Mouse (Mus musculus) forebrain, embryonic 16.5 days (tissue): ENCODE measurements around the gene Thoc2. TPM values are rescaled to one million over a fixed set of nuclear protein-coding genes. Genes with fewer than 3 reads are reported as not detected.
A peak's percentile ranks its signal among the peaks of the same experiment; 100 is the strongest.

Experiments
- ATAC-seq: fragments of 200-750 bp; cut with Nextera tagmentation; 2 replicates; pipeline ENCODE4 v1.8.0; 2017; ENCODE audit warnings: mild to moderate bottlenecking, moderate library complexity
- H3K27ac ChIP-seq: fragments of 300-500 bp; sonication (generic); 2 replicates; pipeline ENCODE4 v1.5.1; 2014; ENCODE audit warnings: low read length, control low read depth
- H3K27me3 ChIP-seq: fragments of 300-500 bp; sonication (generic); replicated peaks from 2 replicates; pipeline ENCODE4 v1.6.1; 2014; ENCODE audit warnings: low read length; ENCODE audit not compliant: control insufficient read depth, insufficient read depth
- H3K36me3 ChIP-seq: fragments of 300-500 bp; sonication (generic); 2 replicates; pipeline ENCODE4 v1.6.1; 2014; ENCODE audit not compliant: control insufficient read depth, insufficient read depth
- H3K4me1 ChIP-seq: fragments of 300-500 bp; sonication (generic); replicated peaks from 2 replicates; pipeline ENCODE4 v1.6.1; 2014; ENCODE audit warnings: low read length; ENCODE audit not compliant: control insufficient read depth, insufficient read depth
- H3K4me2 ChIP-seq: fragments of 300-500 bp; sonication (generic); 2 replicates; pipeline ENCODE4 v1.6.1; 2014; ENCODE audit warnings: mild to moderate bottlenecking, low read length, control low read depth
- H3K4me3 ChIP-seq: fragments of 300-500 bp; sonication (generic); replicated peaks from 2 replicates; pipeline ENCODE4 v1.5.1; 2014; ENCODE audit warnings: mild to moderate bottlenecking, low read length, control low read depth
- H3K9ac ChIP-seq: fragments of 300-500 bp; sonication (generic); replicated peaks from 2 replicates; pipeline ENCODE4 v1.6.1; 2014; ENCODE audit warnings: low read depth, low read length, control low read depth
- H3K9me3 ChIP-seq: fragments of 300-500 bp; sonication (generic); 2 replicates; pipeline ENCODE4 v1.6.1; 2016; ENCODE audit warnings: low read length; ENCODE audit not compliant: control insufficient read depth
- WGBS: fragments of 180-500 bp; shearing (Covaris S2); extraction: QIAGEN DNeasy Blood & Tissue Kit; methylation state at CpG from one replicate; pipeline ENCODE4 v1.1.7; 2014; 5-methylcytosine and 5-hydroxymethylcytosine counted together
- microRNA-seq: library from miRNA; unstranded; fragments of <30 nt; microRNA quantifications from one replicate; pipeline ENCODE4, GENCODE M21; 2017
- polyA plus RNA-seq: library from polyadenylated mRNA; unstranded; fragments of >200 nt; fragmentation: Nextera tagmentation; extraction: Ambion mirVana; gene quantifications from 2 replicates; pipeline ENCODE4 v1.2.1, GENCODE M21; 2015

Thoc2 gene
- polyA plus RNA-seq, 1 experiment from 2014 or later: 103 TPM

DNA sequence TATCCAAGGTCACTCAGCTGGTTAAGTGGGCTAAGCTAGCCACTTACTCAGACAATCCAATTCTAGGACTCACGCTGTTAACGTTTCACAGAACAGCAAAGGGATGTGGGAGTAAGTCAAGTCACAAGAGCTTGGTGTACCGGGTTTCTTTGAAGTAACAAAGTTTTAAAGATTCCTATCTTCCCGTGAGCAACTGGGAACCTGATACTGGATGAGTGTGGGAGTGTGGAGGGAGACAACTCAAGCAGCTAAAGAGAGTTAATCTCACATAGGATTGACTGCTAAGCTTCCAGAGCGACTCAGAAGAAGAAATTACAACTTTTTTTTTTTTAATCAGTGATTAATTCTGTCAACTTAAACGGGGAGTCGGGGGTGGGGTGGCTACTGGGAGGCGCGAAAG lies 10.0 kb downstream of the Thoc2 start:
- H3K36me3 ChIP-seq: no peaks in the 10 kb centered on the region

GRCm38 (mm10) chrX:41884759-41885505 lies 35.5 kb downstream of the Thoc2 start:
- Histone ChIP-seq H3K36me3 (no peaks in the 10 kb centered on the region), H3K4me1 (no peaks in the 10 kb centered on the region), H3K4me3 (no peak overlapping the region), H3K9ac (no peak overlapping the region), H3K27me3 (no peaks in the 10 kb centered on the region), H3K9me3 (no peaks in the 10 kb centered on the region), H3K27ac (no peak overlapping the region), H3K4me2 (no peak overlapping the region)
- no peak for ATAC-seq
- 64% methylated on average over 4 of the region's 4 CpGs for WGBS

More for the DNA sequence above, 10.0 kb downstream of the Thoc2 start:
- Histone ChIP-seq H3K27me3 (no peaks in the 10 kb centered on the region), H3K9ac (no peak overlapping the region), H3K9me3 (no peaks in the 10 kb centered on the region), H3K27ac (no peak overlapping the region), H3K4me2 (peak overlapping the region; percentile 61), H3K4me1 (peaks cover 9% of the 10 kb centered on the region), H3K4me3 (peak overlapping the region; percentile 68)
- WGBS: 18% methylated on average over 9 of the region's 9 CpGs
- ATAC-seq: no peak

DNA sequence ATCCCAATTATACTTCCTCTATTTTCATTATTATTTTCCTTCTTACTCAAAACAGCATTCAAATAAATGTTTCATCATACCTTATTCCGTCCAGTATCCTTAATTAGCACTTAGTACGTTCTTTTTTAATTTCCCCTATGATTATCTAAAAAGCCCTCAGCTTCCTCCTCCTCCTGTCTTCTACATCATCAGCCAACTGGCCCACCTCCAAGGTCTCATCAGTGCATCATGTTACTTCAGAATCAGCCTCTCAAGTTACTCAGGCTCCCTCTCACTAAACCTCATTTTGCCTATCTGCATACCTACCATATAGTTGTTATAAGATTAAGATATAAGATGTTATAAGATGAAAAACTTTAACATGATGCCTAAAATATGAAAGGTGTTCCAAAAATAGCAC lies 43.9 kb downstream of the Thoc2 start:
- Histone ChIP-seq H3K4me2 (no peak overlapping the region), H3K36me3 (no peaks in the 10 kb centered on the region), H3K27me3 (no peaks in the 10 kb centered on the region), H3K4me3 (no peak overlapping the region), H3K9ac (no peak overlapping the region), H3K9me3 (no peaks in the 10 kb centered on the region), H3K4me1 (no peaks in the 10 kb centered on the region), H3K27ac (no peak overlapping the region)
- no peak for ATAC-seq
- 65% methylated on average over 2 of the region's 2 CpGs for WGBS

DNA sequence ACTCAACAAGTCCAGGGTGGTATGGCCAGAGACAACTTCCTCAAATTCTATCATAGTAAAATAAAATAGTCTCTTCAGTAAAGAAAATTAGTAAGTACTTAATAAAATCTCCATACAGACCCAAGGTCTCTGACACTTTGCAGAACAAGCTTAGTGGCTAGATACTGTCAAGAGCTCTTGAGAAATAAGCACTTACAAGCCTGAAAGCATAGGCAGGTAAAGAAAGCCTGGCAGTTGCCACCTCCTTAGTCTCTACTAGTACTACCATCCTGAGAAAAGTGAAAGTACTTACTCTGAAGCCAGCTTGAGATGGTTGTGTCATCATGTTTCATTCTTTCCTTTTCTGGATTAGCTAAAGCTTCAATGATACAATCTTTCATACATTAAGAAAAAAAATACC lies 82.7 kb downstream of the Thoc2 start:
- no peak overlapping the region for H3K27ac ChIP-seq
- H3K9me3 ChIP-seq: no peaks in the 10 kb centered on the region
- ATAC-seq: no peak
- H3K4me3 ChIP-seq: no peak overlapping the region
- H3K9ac ChIP-seq: no peak overlapping the region
- no peaks in the 10 kb centered on the region for H3K4me1 ChIP-seq
- H3K4me2 ChIP-seq: no peak overlapping the region
- H3K27me3 ChIP-seq: no peaks in the 10 kb centered on the region
- H3K36me3 ChIP-seq: no peaks in the 10 kb centered on the region

- H3K4me2 ChIP-seq: no peak overlapping the region
- H3K9ac ChIP-seq: no peak overlapping the region
- ATAC-seq: no peak
- H3K27me3 ChIP-seq: no peaks in the 10 kb centered on the region
- no peaks in the 10 kb centered on the region for H3K36me3 ChIP-seq
- H3K4me1 ChIP-seq: no peaks in the 10 kb centered on the region
- no peak overlapping the region for H3K27ac ChIP-seq
- no peak overlapping the region for H3K4me3 ChIP-seq
- H3K9me3 ChIP-seq: no peaks in the 10 kb centered on the region
These were observed 114.9 kb downstream of the Thoc2 start for GRCm38 (mm10) chrX:41805592-41805991.

DNA sequence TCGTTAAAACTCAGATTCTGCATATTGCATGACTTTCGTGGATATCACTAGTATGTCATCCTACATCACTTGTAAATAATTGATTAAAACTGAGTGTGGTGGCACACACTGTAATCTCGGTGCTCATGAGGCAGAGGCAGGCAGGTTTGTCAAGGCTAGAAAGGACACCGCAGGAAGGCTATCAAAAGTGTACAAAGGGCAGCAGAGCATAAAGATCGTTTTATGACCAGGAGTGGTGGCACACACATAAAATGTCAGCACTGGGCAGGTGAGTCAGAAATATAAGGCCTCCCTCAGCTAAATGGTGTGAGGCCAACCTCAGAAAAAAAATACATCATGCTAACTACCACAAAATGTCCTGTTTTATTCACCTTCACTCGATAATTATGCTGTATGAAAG lies 127.2 kb downstream of the Thoc2 start:
- no peak for ATAC-seq
- Histone ChIP-seq H3K4me3 (no peak overlapping the region), H3K4me1 (no peaks in the 10 kb centered on the region), H3K9me3 (no peaks in the 10 kb centered on the region), H3K27ac (no peak overlapping the region), H3K9ac (no peak overlapping the region), H3K27me3 (no peaks in the 10 kb centered on the region), H3K36me3 (no peaks in the 10 kb centered on the region; the same call in 1 of the 2 replicates), H3K4me2 (no peak overlapping the region)
- 84% methylated on average over 6 of the region's 6 CpGs for WGBS

Small RNA genes lying within 50 kb of the gene (microRNA-seq; reads per million reads assigned to microRNA genes)
- gene Gm44490: not detected

Other genes starting within 250 kb of the Thoc2 start
- 10.5 and 10.6 TPM in 2 replicates for gene Xiap, start 139.0 kb upstream of the Thoc2 start, polyA plus RNA-seq
- gene Stag2, start 228.6 kb upstream of the Thoc2 start, polyA plus RNA-seq: 30.3 and 36.9 TPM in 2 replicates